Mouse (Mus musculus) midbrain, embryonic 10.5 days (tissue): Measurements from ENCODE around the gene Comp. TPM values are rescaled to one million over a fixed set of nuclear protein-coding genes. Genes with fewer than 3 reads are reported as not detected.

Experiments used
- DNase-seq: peaks from one replicate; pipeline ENCODE4 v3.0.0-alpha.2; 2017; ENCODE audit warnings: low spot score
- H3K27ac ChIP-seq: fragments of 300-500 bp; sonication (generic); replicated peaks from 2 replicates; pipeline ENCODE4 v1.5.1; 2016; ENCODE audit warnings: mild to moderate bottlenecking
- H3K27me3 ChIP-seq: fragments of 300-500 bp; sonication (generic); 2 replicates; pipeline ENCODE4 v1.6.1; 2016; ENCODE audit warnings: low read depth, mild to moderate bottlenecking; ENCODE audit not compliant: poor library complexity, severe bottlenecking
- H3K36me3 ChIP-seq: fragments of 300-500 bp; sonication (generic); 2 replicates; pipeline ENCODE4 v1.6.1; 2016; ENCODE audit warnings: mild to moderate bottlenecking, moderate library complexity
- H3K4me1 ChIP-seq: fragments of 300-500 bp; sonication (generic); 2 replicates; pipeline ENCODE4 v1.6.1; 2016
- H3K4me3 ChIP-seq: fragments of 300-500 bp; sonication (generic); 2 replicates; pipeline ENCODE4 v1.5.1; 2016; ENCODE audit warnings: mild to moderate bottlenecking, moderate library complexity
- H3K9me3 ChIP-seq: fragments of 300-500 bp; sonication (generic); replicated peaks from 2 replicates; pipeline ENCODE4 v1.6.1; 2016; ENCODE audit warnings: mild to moderate bottlenecking
- WGBS: fragments of 180-500 bp; shearing (Covaris S2); methylation state at CpG from one replicate; pipeline ENCODE4 v1.1.7; 2016; 5-methylcytosine and 5-hydroxymethylcytosine counted together
- polyA plus RNA-seq: library from polyadenylated mRNA; unstranded; fragments of >200 nt; fragmentation: Nextera tagmentation; extraction: Ambion mirVana; gene quantifications from 2 replicates; pipeline ENCODE4 v1.2.1, GENCODE M21; 2016

Comp gene
- polyA plus RNA-seq, 1 experiment from 2014 or later: 0.37 TPM

DNA sequence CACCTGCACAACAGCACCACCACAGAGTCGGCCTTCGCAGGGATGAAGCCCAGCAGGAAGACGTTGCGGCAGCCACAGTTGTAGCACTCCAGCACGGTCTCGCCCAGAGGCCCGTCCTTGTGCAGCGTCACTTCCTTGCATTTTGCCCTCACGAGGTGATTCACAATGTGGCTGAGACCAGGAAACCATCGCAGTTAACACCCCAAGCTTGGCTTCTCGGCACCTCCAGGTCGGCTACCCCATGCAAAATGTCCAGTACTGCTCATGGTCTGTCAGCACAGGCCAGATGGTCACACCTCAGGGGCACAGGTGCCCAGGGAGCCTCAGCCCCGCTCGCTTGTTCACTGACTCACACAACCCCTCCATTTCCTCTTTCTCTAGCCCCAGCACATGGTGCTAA, 31.4 kb upstream of the Comp start:
- Histone ChIP-seq H3K4me3 (no peak overlapping the region), H3K27ac (no peak overlapping the region), H3K9me3 (no peaks in the 10 kb centered on the region), H3K36me3 (peaks cover 89% of the 10 kb centered on the region), H3K27me3 (no peaks in the 10 kb centered on the region), H3K4me1 (no peaks in the 10 kb centered on the region)
- WGBS: 96% methylated on average over 14 of the region's 14 CpGs
- no peak for DNase-seq

- peaks cover 89% of the 10 kb centered on the region for H3K36me3 ChIP-seq
- H3K9me3 ChIP-seq: no peaks in the 10 kb centered on the region
- DNase-seq: no peak
- peaks cover 3% of the 10 kb centered on the region for H3K4me1 ChIP-seq
- WGBS: 93% methylated on average over 7 of the region's 7 CpGs
- no peaks in the 10 kb centered on the region for H3K27me3 ChIP-seq
- H3K27ac ChIP-seq: no peak overlapping the region
- H3K4me3 ChIP-seq: no peak overlapping the region
Measured at GRCm38 (mm10) chr8:70343076-70343475, 30.3 kb upstream of the Comp start.

- peaks cover 89% of the 10 kb centered on the region for H3K36me3 ChIP-seq
- no peaks in the 10 kb centered on the region for H3K27me3 ChIP-seq
- H3K9me3 ChIP-seq: no peaks in the 10 kb centered on the region
- 69% methylated on average over 6 of the region's 6 CpGs for WGBS
- no peak overlapping the region for H3K27ac ChIP-seq
- no peak for DNase-seq
- H3K4me1 ChIP-seq: peaks cover 10% of the 10 kb centered on the region
- no peak overlapping the region for H3K4me3 ChIP-seq
Measured at GRCm38 (mm10) chr8:70343696-70344095, 29.7 kb upstream of the Comp start.

DNA sequence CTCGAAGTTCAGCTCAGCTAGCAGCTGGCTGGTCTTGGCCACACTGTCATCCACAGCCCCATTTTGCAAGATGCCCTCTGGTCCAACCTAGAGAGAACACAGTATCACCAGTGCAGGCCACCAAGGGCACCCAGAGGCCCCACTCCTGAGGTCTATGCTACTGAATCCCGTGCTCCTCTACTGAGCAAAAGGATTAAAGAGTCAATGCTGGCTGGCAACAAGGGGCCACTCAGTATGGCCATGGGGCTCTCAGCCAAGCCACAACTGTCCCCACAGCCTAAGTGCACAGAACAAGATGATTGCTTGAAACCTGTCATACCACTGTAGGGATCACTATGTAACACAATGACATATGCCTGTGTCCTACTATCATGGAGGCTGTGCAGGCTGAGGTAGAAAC, 29.1 kb upstream of the Comp start:
- Histone ChIP-seq H3K4me3 (no peak overlapping the region), H3K9me3 (no peaks in the 10 kb centered on the region), H3K27me3 (no peaks in the 10 kb centered on the region), H3K36me3 (peaks cover 89% of the 10 kb centered on the region), H3K27ac (no peak overlapping the region), H3K4me1 (peaks cover 15% of the 10 kb centered on the region)
- WGBS: 85% methylated on average over 2 of the region's 2 CpGs
- no peak for DNase-seq

DNA sequence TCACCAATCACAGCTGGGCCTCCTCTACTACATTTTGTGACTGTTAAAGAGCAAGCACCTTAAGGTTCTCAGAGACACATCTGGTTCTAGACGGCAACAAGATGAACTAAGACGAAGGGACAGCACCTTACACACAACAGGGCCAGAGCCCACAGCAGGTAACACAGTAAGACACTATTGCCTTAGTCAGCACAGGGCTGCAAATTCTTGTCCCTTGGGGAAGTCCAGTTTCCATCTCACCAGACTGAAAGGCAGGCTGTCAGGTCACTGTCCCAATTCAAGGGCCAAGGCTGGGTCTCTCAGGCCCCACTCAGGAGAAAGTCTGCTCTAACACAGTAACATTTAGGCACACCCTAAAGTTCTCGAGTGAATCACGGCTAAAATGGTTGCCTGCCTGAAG, 25.9 kb upstream of the Comp start:
- WGBS: 94% methylated on average over 4 of the region's 4 CpGs
- Histone ChIP-seq H3K36me3 (peaks cover 77% of the 10 kb centered on the region), H3K27ac (no peak overlapping the region), H3K4me1 (peaks cover 46% of the 10 kb centered on the region), H3K9me3 (no peaks in the 10 kb centered on the region), H3K4me3 (no peak overlapping the region), H3K27me3 (no peaks in the 10 kb centered on the region)
- no peak for DNase-seq

DNA sequence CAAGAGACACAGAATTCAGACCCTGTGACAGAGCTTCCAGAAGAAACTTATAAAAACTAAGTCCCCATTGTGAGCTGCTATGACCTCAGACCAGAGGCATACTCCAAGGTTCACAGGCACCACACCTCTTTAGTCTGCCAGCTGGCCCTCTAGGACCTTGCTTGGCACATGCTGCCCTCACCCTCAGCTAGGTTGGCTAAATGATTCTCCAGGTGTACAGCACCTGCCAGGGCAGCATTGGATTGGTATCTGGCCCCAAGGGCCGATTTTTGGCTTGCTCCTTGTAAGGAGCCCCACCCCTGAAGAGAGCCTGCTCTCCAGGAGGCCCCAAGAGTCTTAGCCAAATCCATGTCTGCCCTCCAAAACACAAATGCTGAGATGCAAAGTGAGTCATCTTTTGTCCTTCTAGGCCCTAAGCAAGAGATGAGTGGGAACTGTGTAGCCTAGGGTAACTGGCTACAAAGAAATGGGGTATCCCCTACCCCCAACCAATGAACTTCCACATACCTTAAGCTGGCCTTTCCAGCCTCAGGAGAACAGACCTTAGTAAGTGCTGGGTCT, 25.4 kb upstream of the Comp start:
- H3K4me3 ChIP-seq: no peak overlapping the region
- H3K36me3 ChIP-seq: peaks cover 72% of the 10 kb centered on the region
- no peaks in the 10 kb centered on the region for H3K27me3 ChIP-seq
- no peaks in the 10 kb centered on the region for H3K9me3 ChIP-seq
- no peak for DNase-seq
- WGBS: 71% methylated on average over 1 of the region's 1 CpGs
- H3K27ac ChIP-seq: no peak overlapping the region
- peaks cover 46% of the 10 kb centered on the region for H3K4me1 ChIP-seq

- DNase-seq: no peak
- Histone ChIP-seq H3K27me3 (no peaks in the 10 kb centered on the region), H3K27ac (peak overlapping the region; percentile 92), H3K4me1 (peaks cover 55% of the 10 kb centered on the region), H3K4me3 (peak overlapping the region; percentile 96), H3K36me3 (peaks cover 49% of the 10 kb centered on the region), H3K9me3 (no peaks in the 10 kb centered on the region)
- WGBS: 71% methylated on average over 15 of the region's 15 CpGs
Measured at GRCm38 (mm10) chr8:70351035-70351999, 22.0 kb upstream of the Comp start.

DNA sequence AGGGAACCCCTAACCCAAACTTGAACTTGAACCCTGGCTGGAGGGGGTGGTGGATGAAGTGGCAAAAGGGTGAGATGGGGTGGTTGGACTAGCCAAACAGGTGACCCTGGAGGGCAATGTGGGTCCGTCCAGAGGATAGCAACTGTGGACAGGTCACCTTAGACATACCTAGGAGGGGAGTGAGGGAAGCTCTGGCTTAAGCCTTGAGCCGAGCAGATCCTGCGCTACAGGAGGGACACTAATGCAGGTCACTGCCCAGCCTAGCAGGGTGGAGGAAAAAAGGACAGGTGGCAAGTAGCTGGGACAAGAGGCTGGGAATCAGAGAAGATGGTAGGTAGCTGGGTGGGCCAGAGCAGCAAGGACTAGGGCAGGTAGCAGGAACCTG, 21.4 kb upstream of the Comp start:
- WGBS: 34% methylated on average over 3 of the region's 3 CpGs
- Histone ChIP-seq H3K36me3 (peaks cover 43% of the 10 kb centered on the region), H3K9me3 (no peaks in the 10 kb centered on the region), H3K27me3 (no peaks in the 10 kb centered on the region), H3K27ac (peak overlapping the region; percentile 92), H3K4me1 (peaks cover 55% of the 10 kb centered on the region), H3K4me3 (peak overlapping the region; percentile 96)
- no peak for DNase-seq

GRCm38 (mm10) chr8:70352657-70353151, 20.7 kb upstream of the Comp start:
- Histone ChIP-seq H3K9me3 (no peaks in the 10 kb centered on the region), H3K27ac (peak overlapping the region; percentile 92), H3K36me3 (peaks cover 35% of the 10 kb centered on the region), H3K4me1 (peaks cover 55% of the 10 kb centered on the region), H3K27me3 (no peaks in the 10 kb centered on the region), H3K4me3 (peak overlapping the region; percentile 96)
- WGBS: under 1% methylated on average over 64 of the region's 64 CpGs
- DNase-seq: no peak

- peaks cover 50% of the 10 kb centered on the region for H3K4me1 ChIP-seq
- no peaks in the 10 kb centered on the region for H3K9me3 ChIP-seq
- peak; percentile 99 for DNase-seq
- peaks cover 29% of the 10 kb centered on the region for H3K36me3 ChIP-seq
- H3K27ac ChIP-seq: peak within 1 kb of the TSS; percentile 92
- H3K4me3 ChIP-seq: peak within 1 kb of the TSS; percentile 96
- under 1% methylated on average over 69 of the region's 69 CpGs for WGBS
- no peaks in the 10 kb centered on the region for H3K27me3 ChIP-seq
Measured at GRCm38 (mm10) chr8:70353194-70353817, 20.1 kb upstream of the Comp start, which contains the start of gene Upf1. Gene Upf1, minus strand, starts transcription at chr8:70353278.

DNA sequence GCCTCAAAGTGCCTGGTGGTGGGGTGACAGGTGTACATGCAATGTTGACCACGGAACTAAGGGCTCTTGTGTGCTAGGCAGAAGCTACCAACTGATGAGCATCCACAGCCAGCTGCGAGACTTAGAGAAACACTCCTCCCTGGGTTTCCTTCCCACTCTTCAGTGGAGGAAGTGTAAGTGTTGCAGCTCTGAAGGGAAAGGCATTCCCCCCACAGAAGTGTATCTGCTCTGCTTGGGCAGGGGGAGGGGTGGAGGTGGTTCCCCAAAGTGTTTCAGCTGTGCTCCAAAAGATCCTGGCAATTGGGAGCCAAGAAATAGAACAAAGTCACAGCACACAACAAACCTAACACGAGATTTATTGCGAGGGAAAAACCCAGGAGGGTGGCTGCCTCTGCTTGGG, 19.4 kb upstream of the Comp start:
- H3K4me1 ChIP-seq: peaks cover 43% of the 10 kb centered on the region
- WGBS: 74% methylated on average over 4 of the region's 4 CpGs

DNA sequence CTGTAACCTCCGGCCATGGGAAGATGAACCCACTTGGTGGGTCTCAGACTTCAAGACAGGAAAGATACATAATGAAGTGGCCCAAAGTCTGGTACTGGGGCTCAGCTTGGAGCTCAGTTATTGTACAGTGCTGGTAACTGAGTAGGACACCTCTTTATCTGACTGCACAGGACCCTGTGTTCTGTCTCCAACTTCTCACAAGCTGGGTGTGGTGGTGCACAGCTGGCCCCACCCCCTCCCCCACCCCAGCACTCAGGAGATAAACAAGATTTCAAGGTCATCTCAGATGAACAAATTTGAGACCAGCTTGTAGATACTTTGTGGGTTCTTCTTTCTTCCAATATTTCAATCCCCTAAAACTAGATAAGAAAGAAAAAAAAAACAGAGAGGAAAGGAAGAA, 17.2 kb upstream of the Comp start:
- 84% methylated on average over 1 of the region's 1 CpGs for WGBS
- H3K4me1 ChIP-seq: peaks cover 22% of the 10 kb centered on the region
- H3K27ac ChIP-seq: no peak overlapping the region
- no peaks in the 10 kb centered on the region for H3K9me3 ChIP-seq
- H3K36me3 ChIP-seq: peaks cover 1% of the 10 kb centered on the region; the same call in 1 of the 2 replicates
- DNase-seq: no peak
- H3K4me3 ChIP-seq: no peak overlapping the region
- H3K27me3 ChIP-seq: no peaks in the 10 kb centered on the region; the same call in 1 of the 2 replicates

More for the DNA sequence above, 19.4 kb upstream of the Comp start:
- H3K9me3 ChIP-seq: no peaks in the 10 kb centered on the region
- H3K27ac ChIP-seq: peak overlapping the region; percentile 92
- peak overlapping the region; percentile 96 for H3K4me3 ChIP-seq
- no peak for DNase-seq
- peaks cover 22% of the 10 kb centered on the region for H3K36me3 ChIP-seq
- no peaks in the 10 kb centered on the region; the same call in 1 of the 2 replicates for H3K27me3 ChIP-seq
